8 mouse cellular contexts compared by ENCODE assay signal in genomic region chr17:47922116-47922515, GRCm38 (mm10). TPM values are rescaled to one million over a fixed set of nuclear protein-coding genes. Genes with fewer than 3 reads are reported as not detected.
DNase-seq lines count a peak whose midpoint lies in the region; ATAC-seq and TF ChIP-seq lines count a peak whose summit lies in the region.

No protein-coding gene starts in this region.

- 2% methylated on average over 21 of the region's 21 CpGs for WGBS in kidney, embryonic 15.5 days
- WGBS in embryonic facial prominence, embryonic 13.5 days = under 1% methylated on average over 21 of the region's 21 CpGs
- WGBS in intestine, postnatal 0 days = 7% methylated on average over 21 of the region's 21 CpGs
- 5% methylated on average over 21 of the region's 21 CpGs for WGBS in small intestine, adult 2 months

- TF ChIP-seq POLR2A in small intestine, adult 2 months (IDR thresholded peaks at IDR 0.05; ENCODE audit: low read depth, low read length) = no peak

- peak overlapping the region; percentile 96 for H3K4me3 ChIP-seq in kidney, embryonic 15.5 days (replicated peaks)
- peak overlapping the region; percentile 97 for H3K4me3 ChIP-seq in embryonic facial prominence, embryonic 13.5 days
- peak overlapping the region; percentile 79 for H3K4me3 ChIP-seq in intestine, postnatal 0 days (ENCODE audit: low read depth, low read length)
- peak overlapping the region; percentile 99 for H3K4me3 ChIP-seq in small intestine, adult 2 months (ENCODE audit: low read depth, low read length)

- peaks cover 68% of the 10 kb centered on the region for H3K4me1 ChIP-seq in kidney, embryonic 15.5 days
- H3K4me1 ChIP-seq in embryonic facial prominence, embryonic 13.5 days = peaks cover 54% of the 10 kb centered on the region
- H3K4me1 ChIP-seq in intestine, postnatal 0 days (replicated peaks; ENCODE audit: control insufficient read depth, insufficient read depth, low read length) = peaks cover 12% of the 10 kb centered on the region
- peaks cover 24% of the 10 kb centered on the region for H3K4me1 ChIP-seq in small intestine, adult 2 months (ENCODE audit: control insufficient read depth, insufficient read depth, insufficient read length, low read length)

- H3K9me3 ChIP-seq in kidney, embryonic 15.5 days (replicated peaks) = no peaks in the 10 kb centered on the region
- no peaks in the 10 kb centered on the region for H3K9me3 ChIP-seq in embryonic facial prominence, embryonic 13.5 days
- H3K9me3 ChIP-seq in intestine, postnatal 0 days (ENCODE audit: control insufficient read depth) = no peaks in the 10 kb centered on the region

- 0 out of 2 replicates have a peak, but pooled peaks cover 8% of the 10 kb centered on the region for H3K27me3 ChIP-seq in kidney, embryonic 15.5 days
- H3K27me3 ChIP-seq in embryonic facial prominence, embryonic 13.5 days = peaks cover 4% of the 10 kb centered on the region; the same call in 1 of the 2 replicates
- no peaks in the 10 kb centered on the region for H3K27me3 ChIP-seq in intestine, postnatal 0 days (replicated peaks; ENCODE audit: control insufficient read depth, insufficient read depth, low read length)
- H3K27me3 ChIP-seq in small intestine, adult 2 months (ENCODE audit: control insufficient read depth, insufficient read depth, low read length) = no peaks in the 10 kb centered on the region

- DNase-seq in kidney, adult 11 months = no peak
- no peak for DNase-seq in right cerebral cortex, postnatal 25 days
- no peak for DNase-seq in adrenal gland, adult (ENCODE audit: inconsistent age in 2 of 2, low spot score in 1 of 2)
- no peak for DNase-seq in right cerebral cortex, postnatal 14 days

- H3K36me3 ChIP-seq in kidney, embryonic 15.5 days = no peaks in the 10 kb centered on the region
- peaks cover 9% of the 10 kb centered on the region; the same call in 1 of the 2 replicates for H3K36me3 ChIP-seq in embryonic facial prominence, embryonic 13.5 days
- H3K36me3 ChIP-seq in intestine, postnatal 0 days (ENCODE audit: control insufficient read depth, insufficient read depth) = no peaks in the 10 kb centered on the region
- no peaks in the 10 kb centered on the region for H3K36me3 ChIP-seq in small intestine, adult 2 months (ENCODE audit: control insufficient read depth, insufficient read depth, low read length)

- peak overlapping the region; percentile 93 for H3K4me2 ChIP-seq in kidney, embryonic 15.5 days
- H3K4me2 ChIP-seq in embryonic facial prominence, embryonic 13.5 days = peak overlapping the region; percentile 91
- peak overlapping the region; percentile 95 for H3K4me2 ChIP-seq in intestine, postnatal 0 days (replicated peaks; ENCODE audit: low read depth)

- no peak overlapping the region for H3K27ac ChIP-seq in kidney, embryonic 15.5 days
- no peak overlapping the region for H3K27ac ChIP-seq in embryonic facial prominence, embryonic 13.5 days
- no peak overlapping the region for H3K27ac ChIP-seq in intestine, postnatal 0 days (ENCODE audit: low read depth, low read length)
- no peak overlapping the region for H3K27ac ChIP-seq in small intestine, adult 2 months (ENCODE audit: insufficient read depth, low read depth, low read length)

- H3K9ac ChIP-seq in kidney, embryonic 15.5 days = peak overlapping the region; percentile 60
- H3K9ac ChIP-seq in embryonic facial prominence, embryonic 13.5 days = peak overlapping the region; percentile 95
- peak overlapping the region; percentile 89; the same call in 1 of the 2 replicates for H3K9ac ChIP-seq in intestine, postnatal 0 days (ENCODE audit: low read depth, low read length)

- no peak for TF ChIP-seq CTCF in intestine, postnatal 0 days (IDR thresholded peaks at IDR 0.05; ENCODE audit: low read depth)
- TF ChIP-seq CTCF in small intestine, adult 2 months (IDR thresholded peaks at IDR 0.05; ENCODE audit: extremely low read depth, insufficient read length, insufficient replicate concordance, low read depth, low read length) = no peak

- ATAC-seq in kidney, embryonic 15.5 days (replicated peaks; ENCODE audit: low FRiP score) = no peak
- no peak for ATAC-seq in embryonic facial prominence, embryonic 13.5 days (ENCODE audit: insufficient number of reproducible peaks, insufficient read depth, low FRiP score, low TSS enrichment, low read depth)
- no peak for ATAC-seq in intestine, postnatal 0 days

RNA-seq across cellular contexts. Expression of gene Foxp4, which starts 2.3 kb away (rescaled TPM):
- polyA plus RNA-seq in kidney, embryonic 15.5 days (2015; fragmentation: Nextera tagmentation; extraction: Ambion mirVana) = 13.0 and 13.7 TPM in 2 replicates
- 18.9 and 19.8 TPM in 2 replicates for polyA plus RNA-seq in embryonic facial prominence, embryonic 13.5 days (2015; fragmentation: Nextera tagmentation; extraction: Ambion mirVana)
- polyA plus RNA-seq in intestine, postnatal 0 days (2015; fragmentation: Nextera tagmentation; extraction: Ambion mirVana) = 12.9 and 13.3 TPM in 2 replicates
- 66.9 and 126 TPM in 2 replicates for polyA plus RNA-seq in small intestine, adult 2 months (2012; rRNA removed)
